Mouse (Mus musculus): Measurements from ENCODE around the gene D10Jhu81e. TPM values are rescaled to one million over a fixed set of nuclear protein-coding genes. Genes with fewer than 3 reads are reported as not detected.

D10Jhu81e gene
- 10 to 100 TPM; 21.4 to 22.7 TPM for total RNA-seq (2023)

DNA sequence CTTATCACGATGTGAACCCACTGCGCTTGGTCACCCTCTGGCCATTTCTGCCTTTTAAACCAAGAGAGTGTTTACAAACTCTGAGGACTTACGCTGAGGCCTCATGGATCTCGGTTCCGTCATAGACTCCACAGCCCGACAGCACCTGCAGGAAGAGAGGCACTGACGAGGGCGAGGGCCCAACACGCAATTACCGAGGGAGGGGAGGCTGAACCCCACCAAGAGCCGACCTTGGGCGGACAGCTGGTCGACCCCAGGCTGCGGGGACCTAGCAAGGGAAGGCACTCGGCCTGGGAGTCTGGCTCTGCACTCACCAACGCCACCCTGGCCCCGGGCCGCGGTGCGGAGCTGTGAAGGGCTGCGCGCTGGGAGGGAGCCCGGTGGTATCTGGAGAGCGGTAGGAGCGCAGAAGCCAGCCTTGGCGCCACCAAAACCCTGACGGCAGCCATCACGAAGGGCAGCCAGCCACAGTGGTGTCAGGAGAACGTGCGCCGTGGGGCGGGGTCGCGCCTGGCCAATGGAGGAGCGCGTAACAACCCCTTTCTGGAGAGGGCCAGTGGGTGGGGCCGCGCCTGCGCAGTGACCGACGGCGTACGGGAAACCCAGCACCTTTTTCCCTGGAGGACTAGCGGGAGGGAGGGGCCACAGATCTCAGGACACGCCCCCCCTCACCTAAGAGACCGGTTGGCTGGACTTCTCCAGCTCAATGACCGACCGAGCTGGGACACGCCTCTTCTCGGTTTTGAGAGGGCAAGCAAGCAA, at the start of gene D10Jhu81e:
Gene D10Jhu81e (minus strand): TSS at position 502 of the 762 bp plus-strand sequence.

DNA sequence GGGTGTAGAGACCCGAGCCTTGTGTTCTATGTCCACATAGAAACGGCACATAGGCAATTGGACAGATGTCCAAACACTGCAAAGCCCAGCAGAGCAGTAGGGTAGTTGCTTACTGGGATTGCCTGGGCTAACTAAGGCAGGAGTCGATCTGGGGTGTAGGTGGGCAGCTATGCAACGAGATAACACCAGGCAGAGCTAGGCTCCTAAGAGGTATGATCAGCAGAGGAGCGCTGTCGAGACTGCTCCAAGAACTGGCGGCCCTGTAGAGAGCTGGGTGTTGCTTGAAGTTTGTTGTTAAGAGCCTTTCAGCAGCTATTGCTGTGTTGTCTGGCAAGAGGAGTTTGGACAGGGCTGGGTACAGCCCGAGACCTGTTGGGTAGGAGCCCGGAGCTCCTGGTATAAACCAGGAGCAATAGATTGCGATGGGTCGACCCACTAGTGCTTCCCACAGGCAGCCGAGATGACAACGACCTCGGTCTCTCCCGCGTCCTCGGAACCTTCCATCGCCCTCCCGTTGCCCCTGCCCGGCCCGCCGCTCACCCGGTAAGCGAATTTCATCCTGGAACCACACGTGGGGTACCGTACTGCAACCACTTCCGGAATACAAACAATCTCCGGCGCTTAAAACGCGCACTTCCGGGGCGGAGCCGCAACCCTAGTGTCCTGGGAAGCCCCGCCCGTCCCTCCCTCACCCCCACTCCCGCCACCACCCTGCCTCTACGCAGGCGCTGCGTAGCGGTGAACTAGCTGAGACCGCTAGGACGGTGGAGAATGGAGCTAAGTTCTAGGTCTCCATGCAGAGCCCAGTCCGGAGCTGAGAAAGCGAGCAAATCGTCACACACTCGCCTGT, 15.2 kb upstream of the D10Jhu81e start, which contains the start of gene Pwp2:
Gene Pwp2 (minus strand): TSS at position 619 of the 850 bp plus-strand sequence.

Other genes starting within 250 kb of the D10Jhu81e start
- 100 to 1,000 TPM; 278 to 284 TPM for gene Trpm2, start 199.2 kb downstream of the D10Jhu81e start, total RNA-seq (2023)
- gene 1810043G02Rik, start 191.3 kb downstream of the D10Jhu81e start, total RNA-seq (2023), result 1 to 10 TPM; 9.5 to 9.7 TPM
- 10 to 100 TPM; 30.5 to 37.9 TPM for gene Pfkl, start 159.7 kb downstream of the D10Jhu81e start, total RNA-seq (2023)
- 1 to 10 TPM; 2.0 to 4.1 TPM for gene Dnmt3l, start 127.8 kb downstream of the D10Jhu81e start, total RNA-seq (2023)
- under 1 TPM in 1 of 2 experiments, not detected in 1; 0.22 TPM for gene Aire, start 126.2 kb downstream of the D10Jhu81e start, total RNA-seq (2023)
- 10 to 100 TPM; 47.1 to 50.3 TPM for gene Icosl, start 100.5 kb downstream of the D10Jhu81e start, total RNA-seq (2023)
- gene Pwp2, start 15.4 kb upstream of the D10Jhu81e start, total RNA-seq (2023), result 1 to 10 TPM; 5.6 TPM
- 10 to 100 TPM; 55.0 to 61.2 TPM for gene Trappc10, start 74.9 kb upstream of the D10Jhu81e start, total RNA-seq (2023)
- gene Agpat3, start 182.7 kb upstream of the D10Jhu81e start, total RNA-seq (2023), result 1 to 10 TPM; 3.5 to 5.2 TPM
- gene Rrp1, start 243.3 kb upstream of the D10Jhu81e start, total RNA-seq (2023), result 100 to 1,000 TPM; 119 to 120 TPM

Data from neutrophil, adult 59 days (primary cell).